Mouse (Mus musculus): Measurements from ENCODE around the gene Parn.
"Not testable (repeated sequence)": the region's sequence is repeated elsewhere in the genome, so short reads cannot be mapped to it uniquely, and the experiment has no call there.

The Parn gene

DNA sequence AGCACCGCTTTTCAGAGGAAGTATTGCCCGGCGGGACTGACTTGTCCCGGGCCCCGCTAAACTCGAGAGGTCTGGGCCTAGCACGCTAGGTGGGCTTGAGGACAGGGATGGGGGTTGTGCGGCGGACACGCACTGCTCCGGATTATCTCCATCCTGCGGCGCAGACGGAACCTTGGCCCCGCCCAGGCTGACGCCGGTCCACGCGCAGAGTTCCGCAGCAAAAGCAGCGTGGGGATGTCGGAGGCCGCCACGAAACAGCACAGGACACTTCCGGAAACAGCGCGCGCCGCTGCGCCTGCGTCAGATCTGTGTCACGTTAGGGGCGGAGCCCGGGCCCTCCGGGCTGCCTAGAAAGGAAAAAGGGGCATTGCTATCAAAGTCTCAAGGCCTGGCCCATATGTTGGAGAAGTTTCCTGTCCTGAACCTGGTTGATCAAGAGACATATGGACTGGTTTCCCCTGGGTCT, at the start of gene Parn:
Gene Parn, minus strand, starts transcription at position 293 of the 466 bp plus-strand sequence.
- DNase-seq (ENCODE audit: low read depth, low spot score) = peak; percentile 96

GRCm38 (mm10) chr16:13716821-13717553, 49.0 kb upstream of the Parn start:
- no peak for DNase-seq (ENCODE audit: low read depth, low spot score)

DNA sequence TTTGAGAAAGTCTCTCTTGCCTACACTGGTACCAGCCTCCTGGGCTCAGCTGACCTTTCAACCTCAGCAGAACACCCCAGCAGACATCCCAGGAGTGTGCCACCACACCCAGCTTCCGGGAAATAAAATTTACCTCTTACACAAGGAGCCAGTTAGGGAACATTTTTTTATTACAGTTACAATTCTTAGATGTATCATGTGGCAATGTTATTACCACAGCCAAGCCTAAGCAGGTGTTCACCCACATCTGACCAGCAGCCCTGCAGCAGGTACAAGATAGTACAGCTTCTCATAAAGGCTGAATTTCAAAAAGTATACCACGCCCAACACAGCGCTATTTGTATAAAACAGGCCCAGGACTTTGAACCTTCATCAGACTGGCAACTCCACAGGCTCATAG, 46.9 kb upstream of the Parn start:
- no peak for DNase-seq (ENCODE audit: low read depth, low spot score)

- peak; percentile 53 for DNase-seq (ENCODE audit: low read depth, low spot score)
Observed at GRCm38 (mm10) chr16:13704676-13705075, 36.7 kb upstream of the Parn start.

DNA sequence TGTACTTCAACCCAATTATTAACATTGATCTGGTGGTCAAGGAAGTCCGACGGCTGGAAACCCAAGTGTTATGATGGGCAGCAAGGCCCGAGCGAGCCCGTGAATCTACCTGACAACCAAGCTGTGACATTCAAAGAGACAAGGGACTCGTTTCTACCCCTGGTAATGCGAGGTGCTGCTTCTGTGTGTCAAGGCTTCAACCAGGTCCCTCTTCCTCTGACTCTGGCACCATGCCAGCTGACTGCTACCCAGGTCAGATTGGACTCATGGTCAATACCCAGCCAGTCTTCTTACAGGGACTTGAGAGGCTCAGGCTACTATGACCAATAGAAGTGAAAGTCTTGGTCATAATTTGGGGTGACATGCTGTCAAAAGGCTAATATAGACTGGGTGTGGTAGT, 34.2 kb upstream of the Parn start:
- no peak for DNase-seq (ENCODE audit: low read depth, low spot score)

DNA sequence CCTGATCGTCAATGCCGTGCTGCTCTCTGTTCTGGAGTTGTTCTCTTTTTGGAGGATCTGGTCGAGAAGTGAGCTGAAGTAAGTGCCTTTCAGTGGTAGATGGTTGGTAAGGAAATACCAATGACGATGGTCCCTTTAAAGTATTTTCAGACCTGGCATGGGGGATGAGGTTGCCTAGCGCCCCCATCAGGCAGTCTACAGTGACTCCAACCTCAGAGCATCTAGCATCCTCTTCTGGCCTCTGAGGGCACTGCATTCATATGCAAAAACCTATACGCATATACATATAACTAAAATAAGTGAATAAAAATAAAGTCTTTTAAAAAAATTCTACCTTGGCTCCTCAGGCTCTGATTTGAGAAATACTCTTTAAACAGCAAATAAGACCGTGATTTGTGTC, 31.0 kb upstream of the Parn start:
- DNase-seq (ENCODE audit: low read depth, low spot score) = peak; percentile 68

- no peak for DNase-seq (ENCODE audit: low read depth, low spot score)
Observed at GRCm38 (mm10) chr16:13678601-13679319, 10.8 kb upstream of the Parn start.

GRCm38 (mm10) chr16:13674511-13674910, 6.5 kb upstream of the Parn start:
- no peak for DNase-seq (ENCODE audit: low read depth, low spot score)

DNA sequence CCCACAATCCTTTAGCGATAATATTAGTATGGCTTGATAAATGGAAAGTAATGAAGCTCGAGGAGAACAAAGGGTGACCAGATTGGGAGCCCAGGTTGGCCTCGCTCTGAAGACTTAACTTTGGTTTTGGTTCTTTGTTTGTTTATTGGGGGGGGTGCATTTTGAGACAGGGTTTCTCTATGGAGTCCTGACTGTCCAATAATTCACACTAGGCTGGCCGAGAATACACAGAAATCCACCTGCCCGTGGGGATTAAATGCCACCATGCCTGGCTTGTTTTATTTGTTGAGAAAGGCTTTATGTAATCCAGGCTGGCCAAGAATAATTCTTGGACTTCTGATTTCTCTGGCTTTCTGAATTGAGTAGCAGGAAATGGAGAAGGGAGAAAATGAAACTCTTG, 5.1 kb upstream of the Parn start:
- DNase-seq (ENCODE audit: low read depth, low spot score) = no peak

GRCm38 (mm10) chr16:13672386-13672898, 4.5 kb upstream of the Parn start:
- DNase-seq (ENCODE audit: low read depth, low spot score) = peak; percentile 81

DNA sequence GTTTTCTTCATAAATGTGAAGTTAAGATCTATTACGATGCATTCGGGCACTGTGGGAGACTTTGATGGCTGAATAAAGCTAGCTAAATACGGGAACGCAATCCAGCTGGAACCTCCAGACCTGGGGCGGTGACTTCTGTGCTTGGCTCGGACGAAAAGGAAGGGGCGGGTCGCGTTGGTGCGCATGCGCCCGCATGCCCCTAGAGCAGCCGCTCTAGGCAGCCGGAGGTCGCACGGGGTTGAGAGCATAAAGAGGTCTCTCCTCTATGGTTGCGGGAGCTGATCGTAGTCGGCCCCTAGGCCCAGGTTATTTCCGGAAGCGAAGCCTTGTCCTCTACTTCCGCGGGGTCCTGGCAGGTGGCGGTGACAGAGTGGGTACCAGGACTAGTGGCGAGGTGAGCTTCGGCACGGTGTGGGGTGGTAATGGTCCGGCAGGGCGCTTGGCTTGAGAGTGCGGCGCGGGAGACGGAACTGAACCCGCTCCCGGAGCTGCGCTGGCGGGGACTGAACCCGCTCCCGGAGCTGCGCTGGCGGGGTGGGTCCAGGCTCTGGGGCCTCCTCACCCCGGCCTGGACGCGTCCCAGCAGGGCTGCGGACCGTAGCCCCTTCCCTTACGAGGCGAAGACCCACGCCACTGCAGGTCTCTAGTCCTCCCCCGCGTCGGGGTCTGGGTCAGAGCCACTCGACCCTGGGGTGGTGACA, 3.9 kb upstream of the Parn start, which contains the start of the genes Bfar and 3110001I22Rik:
Gene Bfar, plus strand, starts transcription at position 174 of the 701 bp plus-strand sequence.
Gene 3110001I22Rik, plus strand, starts transcription at position 245 of the 701 bp plus-strand sequence.
- peak; percentile 97 for DNase-seq (ENCODE audit: low read depth, low spot score)

DNA sequence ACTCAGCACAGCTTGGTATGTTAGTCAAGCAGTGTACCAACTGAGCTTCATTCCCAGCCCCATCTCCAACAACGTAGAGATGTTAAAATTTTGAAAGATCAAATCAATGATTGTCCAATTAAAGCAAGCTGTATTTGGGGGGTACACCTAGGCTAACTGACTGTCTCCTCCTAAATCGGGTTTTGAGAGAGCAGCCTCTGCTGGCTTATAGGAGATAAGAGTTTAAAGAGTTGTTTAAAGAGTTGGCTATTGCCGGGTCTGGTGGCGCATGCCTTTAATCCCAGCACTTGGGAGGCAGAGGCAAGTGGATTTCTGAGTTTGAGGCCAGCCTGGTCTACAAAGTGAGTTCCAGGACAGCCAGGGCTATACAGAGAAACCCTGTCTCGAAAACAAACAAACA, 2.9 kb upstream of the Parn start:
- not testable (repeated sequence) for DNase-seq (ENCODE audit: low read depth, low spot score)

GRCm38 (mm10) chr16:13669282-13669681, 1.3 kb upstream of the Parn start:
- DNase-seq (ENCODE audit: low read depth, low spot score) = no peak

- no peak for DNase-seq (ENCODE audit: low read depth, low spot score)
Observed at GRCm38 (mm10) chr16:13668402-13669108, 585 bp upstream of the Parn start.

DNA sequence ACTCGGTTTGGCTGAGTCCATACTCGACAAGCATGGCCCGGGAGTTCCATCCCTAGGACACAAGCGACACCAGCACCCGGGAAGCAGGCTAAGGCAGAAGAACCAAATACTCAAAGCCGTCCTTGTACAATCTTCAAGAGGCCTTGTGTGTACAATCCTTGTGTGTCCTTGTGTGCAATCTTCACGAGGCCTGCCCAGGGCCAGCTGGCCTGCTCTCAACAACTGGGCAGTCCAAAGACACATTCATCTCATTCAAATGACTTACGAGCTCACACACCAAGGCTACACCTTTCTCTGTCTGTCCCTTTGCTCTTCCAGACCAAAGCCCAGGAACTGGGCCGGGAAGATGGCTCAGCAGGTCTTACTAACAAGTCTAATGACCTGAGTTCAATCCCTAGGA, 7.2 kb downstream of the Parn start:
- no peak for DNase-seq (ENCODE audit: low read depth, low spot score)

- no peak for DNase-seq (ENCODE audit: low read depth, low spot score)
Observed at GRCm38 (mm10) chr16:13658886-13659285, 9.1 kb downstream of the Parn start.

- DNase-seq (ENCODE audit: low read depth, low spot score) = no peak
Observed at GRCm38 (mm10) chr16:13645930-13646329, 22.0 kb downstream of the Parn start.

DNA sequence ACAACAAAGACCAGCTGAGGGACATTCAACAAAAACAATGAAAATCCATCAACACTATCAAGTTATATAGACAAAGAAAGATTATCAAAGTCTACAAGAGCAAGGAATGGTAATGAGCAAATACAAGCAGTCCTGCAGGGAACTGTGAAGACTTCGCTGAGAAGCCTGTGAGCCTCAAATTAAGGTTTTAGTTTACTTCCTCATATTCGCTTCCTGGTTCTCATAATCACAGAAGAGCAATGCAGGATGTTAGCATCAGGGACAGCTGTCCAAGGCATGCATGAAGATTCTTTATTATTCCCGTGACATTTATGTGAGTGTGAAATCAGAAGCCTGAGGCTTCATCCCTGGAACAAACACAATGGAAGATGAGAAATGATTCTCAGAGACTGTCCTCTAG, 23.5 kb downstream of the Parn start:
- DNase-seq (ENCODE audit: low read depth, low spot score) = no peak

- DNase-seq (ENCODE audit: low read depth, low spot score) = peak; percentile 73
Observed at GRCm38 (mm10) chr16:13640064-13640463, 27.9 kb downstream of the Parn start.

GRCm38 (mm10) chr16:13639508-13639907, 28.5 kb downstream of the Parn start:
- DNase-seq (ENCODE audit: low read depth, low spot score) = no peak

DNA sequence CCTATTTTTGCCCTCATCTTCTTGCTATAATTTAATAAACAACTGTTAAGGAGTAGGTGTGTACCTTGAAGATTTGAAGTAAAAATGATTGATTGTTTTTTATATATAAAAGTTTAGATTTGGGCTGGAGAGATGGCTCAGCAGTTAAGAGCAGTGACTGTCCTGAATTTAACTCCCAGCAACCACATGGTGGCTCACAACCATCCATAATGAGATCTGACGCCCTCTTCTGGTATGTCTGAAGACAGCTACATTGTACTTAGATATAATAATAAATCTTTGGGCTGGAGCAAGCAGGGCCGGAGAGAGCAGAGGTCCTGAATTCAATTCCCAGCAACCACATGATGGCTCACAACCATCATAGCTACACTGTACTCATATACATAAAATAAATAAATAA, 29.8 kb downstream of the Parn start:
- DNase-seq (ENCODE audit: low read depth, low spot score) = peak; percentile 17

All from R1 (cell line).